Mouse (Mus musculus) brain, embryonic 14.5 days (tissue): ENCODE results near the gene Lhx1.

Experiments
- CTCF ChIP-seq: fragments of 200-500 bp; IDR thresholded peaks from 2 replicates; pipeline ENCODE4 v1.5.1; 2012; ENCODE audit warnings: inconsistent platforms, mild to moderate bottlenecking, moderate library complexity, borderline replicate concordance; ENCODE audit not compliant: insufficient read depth, insufficient read length; ENCODE audit errors: extremely low read depth
- POLR2A ChIP-seq: fragments of 200-500 bp; IDR thresholded peaks from 2 replicates; pipeline ENCODE4 v1.6.1; 2012; ENCODE audit warnings: mild to moderate bottlenecking, inconsistent platforms, borderline replicate concordance; ENCODE audit not compliant: poor library complexity, insufficient read depth, insufficient read length, severe bottlenecking; ENCODE audit errors: extremely low read depth

DNA sequence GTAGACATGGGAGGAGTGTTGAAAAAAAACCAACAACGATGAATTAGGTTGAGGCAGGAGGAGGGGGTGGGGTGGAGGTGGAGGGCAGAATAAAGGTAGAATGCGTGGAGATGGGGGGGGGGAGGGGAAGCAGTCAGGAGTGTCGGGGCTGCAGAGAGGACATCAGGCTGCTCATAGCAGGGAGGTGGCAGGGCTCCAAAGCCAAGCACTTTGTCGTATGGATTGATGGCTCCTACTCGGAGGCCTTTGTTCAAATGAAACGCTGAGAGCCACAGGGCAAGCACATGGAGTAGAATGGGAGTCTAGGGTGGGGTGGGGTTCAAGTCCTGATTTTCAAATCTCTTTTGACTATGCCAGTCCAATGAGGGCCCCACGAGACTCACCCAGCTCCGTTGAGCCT is 41.4 kb upstream of the Lhx1 start:
- TF ChIP-seq POLR2A (no peak), CTCF (no peak)
